Mouse (Mus musculus): ENCODE measurements around the gene Pdcd2.
"Not testable (repeated sequence)": the region's sequence is repeated elsewhere in the genome, so short reads cannot be mapped to it uniquely, and the experiment has no call there.

Gene Pdcd2

GRCm38 (mm10) chr17:15526986-15527810 is at the start of gene Pdcd2:
TSS of gene Pdcd2 (minus strand) at chr17:15527301.
- peak; percentile 95 for DNase-seq (ENCODE audit: low read depth)

- DNase-seq (ENCODE audit: low read depth) = no peak
Observed at GRCm38 (mm10) chr17:15575056-15575455, 48.0 kb upstream of the Pdcd2 start.

- peak; percentile 37 for DNase-seq (ENCODE audit: low read depth)
Observed at GRCm38 (mm10) chr17:15566908-15567307, 39.8 kb upstream of the Pdcd2 start.

- no peak for DNase-seq (ENCODE audit: low read depth)
Observed at GRCm38 (mm10) chr17:15564928-15565300, 37.8 kb upstream of the Pdcd2 start.

- DNase-seq (ENCODE audit: low read depth) = peak; percentile 98
Observed at GRCm38 (mm10) chr17:15564014-15564927, 37.2 kb upstream of the Pdcd2 start, which contains the start of gene Prdm9. TSS of gene Prdm9 (minus strand) at chr17:15564354.

GRCm38 (mm10) chr17:15559946-15560345 is 32.8 kb upstream of the Pdcd2 start:
- peak; percentile 52 for DNase-seq (ENCODE audit: low read depth)

- no peak for DNase-seq (ENCODE audit: low read depth)
Observed at GRCm38 (mm10) chr17:15549713-15550112, 22.6 kb upstream of the Pdcd2 start.

GRCm38 (mm10) chr17:15546440-15546839 is 19.3 kb upstream of the Pdcd2 start:
- no peak for DNase-seq (ENCODE audit: low read depth)

GRCm38 (mm10) chr17:15543868-15544267 is 16.8 kb upstream of the Pdcd2 start:
- DNase-seq (ENCODE audit: low read depth) = not testable (repeated sequence)

GRCm38 (mm10) chr17:15540309-15540708 is 13.2 kb upstream of the Pdcd2 start:
- no peak for DNase-seq (ENCODE audit: low read depth)

- no peak for DNase-seq (ENCODE audit: low read depth)
Observed at GRCm38 (mm10) chr17:15536457-15536904, 9.4 kb upstream of the Pdcd2 start.

GRCm38 (mm10) chr17:15535943-15536342 is 8.8 kb upstream of the Pdcd2 start:
- DNase-seq (ENCODE audit: low read depth) = no peak

- DNase-seq (ENCODE audit: low read depth) = no peak
Observed at GRCm38 (mm10) chr17:15535162-15535800, 8.2 kb upstream of the Pdcd2 start.

- DNase-seq (ENCODE audit: low read depth) = peak; percentile 79
Observed at GRCm38 (mm10) chr17:15530141-15530540, 3.0 kb upstream of the Pdcd2 start.

- DNase-seq (ENCODE audit: low read depth) = peak; percentile 41
Observed at GRCm38 (mm10) chr17:15528887-15529286, 1.8 kb upstream of the Pdcd2 start.

- no peak for DNase-seq (ENCODE audit: low read depth)
Observed at GRCm38 (mm10) chr17:15527811-15528136, 673 bp upstream of the Pdcd2 start.

GRCm38 (mm10) chr17:15526304-15526703 is 797 bp downstream of the Pdcd2 start:
- peak; percentile 29 for DNase-seq (ENCODE audit: low read depth)

- no peak for DNase-seq (ENCODE audit: low read depth)
Observed at GRCm38 (mm10) chr17:15518766-15519165, 8.3 kb downstream of the Pdcd2 start.

- DNase-seq (ENCODE audit: low read depth) = no peak
Observed at GRCm38 (mm10) chr17:15518186-15518585, 8.9 kb downstream of the Pdcd2 start.

- no peak for DNase-seq (ENCODE audit: low read depth)
Observed at GRCm38 (mm10) chr17:15517776-15518175, 9.3 kb downstream of the Pdcd2 start.

GRCm38 (mm10) chr17:15510694-15511093 is 16.4 kb downstream of the Pdcd2 start:
- DNase-seq (ENCODE audit: low read depth) = peak; percentile 61

GRCm38 (mm10) chr17:15499656-15500394 is 27.3 kb downstream of the Pdcd2 start, which contains the start of the genes Psmb1 and Tbp:
TSS of gene Psmb1 (minus strand) at chr17:15499751.
TSS of gene Tbp (plus strand) at chr17:15499888.
- peak; percentile 99 for DNase-seq (ENCODE audit: low read depth)
